Mouse (Mus musculus) embryonic fibroblast, embryonic 13.5 days (primary cell): ENCODE results near the gene Raf1. TPM values are rescaled to one million over a fixed set of nuclear protein-coding genes. Genes with fewer than 3 reads are reported as not detected.
A peak's percentile ranks its signal among the peaks of the same experiment; 100 is the strongest.

Experiments used
- H3K27ac ChIP-seq: 2 replicates; pipeline ENCODE4 v1.5.1; 2012; ENCODE audit warnings: low read length, control low read depth, inconsistent platforms; ENCODE audit not compliant: insufficient read depth
- H3K4me1 ChIP-seq: 2 replicates; pipeline ENCODE4 v1.6.1; 2011; ENCODE audit warnings: low read length; ENCODE audit not compliant: control insufficient read depth, insufficient read depth
- H3K4me3 ChIP-seq: 2 replicates; pipeline ENCODE4 v1.5.1; 2011; ENCODE audit warnings: mild to moderate bottlenecking, control low read depth, low read length; ENCODE audit not compliant: insufficient read depth
- CTCF ChIP-seq: IDR thresholded peaks from 2 replicates; pipeline ENCODE4 v1.5.1; 2011; ENCODE audit warnings: mild to moderate bottlenecking, control low read depth, low read length, moderate library complexity, borderline replicate concordance; ENCODE audit not compliant: insufficient read depth
- POLR2A ChIP-seq: IDR thresholded peaks from 2 replicates; pipeline ENCODE4 v1.6.1; 2011; ENCODE audit warnings: low read depth, mild to moderate bottlenecking, control low read depth, low read length, moderate library complexity
- polyA plus RNA-seq: library from polyadenylated mRNA; stranded (reverse); fragments of >200 nt; gene quantifications from 2 replicates; pipeline ENCODE4 v1.2.4, GENCODE M21; 2011; ENCODE audit warnings: low read depth; ENCODE audit not compliant: missing spikeins, insufficient read length

Raf1 gene
- polyA plus RNA-seq, 1 experiment = 69.8 TPM

- no peak for TF ChIP-seq POLR2A
- no peak for TF ChIP-seq CTCF
- Histone ChIP-seq H3K4me3 (no peak overlapping the region), H3K4me1 (no peaks in the 10 kb centered on the region), H3K27ac (no peak overlapping the region)
Observed at GRCm38 (mm10) chr6:115684851-115685646, 8.6 kb upstream of the Raf1 start.

- no peak overlapping the region for H3K27ac ChIP-seq
- no peaks in the 10 kb centered on the region for H3K4me1 ChIP-seq
- H3K4me3 ChIP-seq = no peak overlapping the region
- TF ChIP-seq POLR2A (no peak), CTCF (no peak)
Observed at GRCm38 (mm10) chr6:115684271-115684670, 7.8 kb upstream of the Raf1 start.

DNA sequence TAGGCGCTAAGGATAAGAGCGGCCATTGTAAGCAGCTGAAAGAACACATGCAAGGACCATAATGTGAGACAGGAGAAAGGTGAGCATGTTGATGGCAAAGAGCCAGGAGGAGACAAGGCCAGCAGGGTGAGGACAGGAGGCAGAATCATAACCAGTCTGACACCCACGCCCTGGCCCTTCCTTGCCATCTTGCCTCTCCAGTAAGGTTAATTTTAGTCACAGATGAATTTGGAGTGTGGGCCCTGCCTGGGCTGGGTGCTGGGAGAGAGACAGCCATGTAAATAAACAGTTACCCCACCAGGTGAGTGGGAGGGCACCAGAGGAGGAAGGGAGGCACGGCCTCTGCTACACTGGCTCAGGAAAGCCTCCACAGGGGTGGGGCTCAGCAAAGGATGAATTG is 4.6 kb upstream of the Raf1 start:
- Histone ChIP-seq H3K4me3 (no peak overlapping the region), H3K27ac (no peak overlapping the region), H3K4me1 (no peaks in the 10 kb centered on the region)
- no peak for TF ChIP-seq POLR2A
- TF ChIP-seq CTCF = no peak

DNA sequence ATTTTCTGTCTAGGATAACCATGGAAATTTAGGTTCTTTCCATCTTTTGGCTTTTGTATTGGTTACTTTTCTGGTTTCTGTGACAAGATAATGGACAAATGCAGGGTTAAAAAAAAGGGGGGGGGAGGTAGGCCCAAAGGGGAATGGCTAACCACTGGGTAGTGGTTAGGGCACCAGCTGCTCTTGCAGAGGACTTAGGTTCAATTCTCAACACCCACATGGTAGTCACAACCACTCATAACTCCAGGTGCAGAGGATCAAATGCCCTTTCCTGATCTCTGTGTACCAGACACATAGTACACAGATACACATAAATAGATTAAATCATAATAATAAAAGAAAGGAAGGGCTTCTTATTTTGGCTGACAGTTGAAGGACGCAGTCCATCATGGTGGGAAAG is 1.6 kb upstream of the Raf1 start:
- Histone ChIP-seq H3K4me3 (no peak overlapping the region), H3K4me1 (peaks cover 4% of the 10 kb centered on the region; the same call in 1 of the 2 replicates), H3K27ac (no peak overlapping the region)
- no peak for TF ChIP-seq POLR2A
- TF ChIP-seq CTCF = no peak

- Histone ChIP-seq H3K27ac (no peak overlapping the region), H3K4me1 (peaks cover 4% of the 10 kb centered on the region; the same call in 1 of the 2 replicates), H3K4me3 (no peak overlapping the region)
- peak; percentile 5 for TF ChIP-seq POLR2A
- no peak for TF ChIP-seq CTCF
Observed at GRCm38 (mm10) chr6:115677441-115677840, 1.0 kb upstream of the Raf1 start.

DNA sequence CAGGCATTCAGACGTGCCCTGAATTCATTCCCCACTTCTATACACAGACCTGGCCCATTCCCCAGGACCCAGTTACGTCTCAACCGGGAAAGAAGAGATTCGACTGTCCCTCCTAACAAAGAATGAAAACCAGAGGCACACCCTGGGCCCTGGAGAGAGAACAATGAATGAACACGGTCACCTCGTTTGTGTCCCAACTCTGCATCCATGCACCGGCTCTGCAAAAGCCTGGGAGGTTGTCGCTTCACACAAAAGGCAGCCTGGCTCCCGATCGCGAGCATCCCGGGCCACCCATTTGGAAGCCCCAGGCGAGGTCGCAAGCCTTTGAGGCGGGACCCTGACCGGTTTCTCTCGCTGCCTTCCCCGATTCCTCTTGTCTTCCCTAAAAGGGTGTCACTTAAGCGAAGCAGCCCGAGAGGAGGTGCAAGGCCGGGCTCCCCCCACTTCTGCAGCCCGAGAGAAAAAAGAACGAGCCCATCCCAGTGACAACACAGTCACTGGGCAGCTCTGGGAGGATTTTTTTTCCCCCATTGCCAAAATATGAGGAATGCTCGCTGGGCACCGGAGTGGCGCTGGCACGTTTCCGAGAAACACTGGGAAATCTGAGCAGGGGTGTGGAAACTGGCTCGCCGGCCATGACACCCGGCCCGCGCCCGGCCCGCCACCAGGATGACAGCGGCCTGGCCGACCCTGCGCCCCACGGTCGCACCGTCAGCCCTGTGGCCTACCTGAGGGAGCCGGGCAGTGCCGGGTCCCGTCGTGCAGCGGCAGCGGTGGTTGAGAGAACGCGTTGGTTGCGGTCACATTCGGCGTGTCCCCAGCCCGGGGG is 713 bp downstream of the Raf1 start:
- Histone ChIP-seq H3K4me1 (peaks cover 4% of the 10 kb centered on the region; the same call in 1 of the 2 replicates), H3K27ac (peak overlapping the region; percentile 90), H3K4me3 (peak overlapping the region; percentile 89)
- TF ChIP-seq CTCF (no peak), POLR2A (peak; percentile 54; the same call in 1 of the 2 replicates)

- peaks cover 4% of the 10 kb centered on the region; the same call in 1 of the 2 replicates for H3K4me1 ChIP-seq
- peak overlapping the region; percentile 89 for H3K4me3 ChIP-seq
- peak overlapping the region; percentile 90; the same call in 1 of the 2 replicates for H3K27ac ChIP-seq
- no peak for TF ChIP-seq POLR2A
- no peak for TF ChIP-seq CTCF
Observed at GRCm38 (mm10) chr6:115675166-115675507, 1.3 kb downstream of the Raf1 start.

DNA sequence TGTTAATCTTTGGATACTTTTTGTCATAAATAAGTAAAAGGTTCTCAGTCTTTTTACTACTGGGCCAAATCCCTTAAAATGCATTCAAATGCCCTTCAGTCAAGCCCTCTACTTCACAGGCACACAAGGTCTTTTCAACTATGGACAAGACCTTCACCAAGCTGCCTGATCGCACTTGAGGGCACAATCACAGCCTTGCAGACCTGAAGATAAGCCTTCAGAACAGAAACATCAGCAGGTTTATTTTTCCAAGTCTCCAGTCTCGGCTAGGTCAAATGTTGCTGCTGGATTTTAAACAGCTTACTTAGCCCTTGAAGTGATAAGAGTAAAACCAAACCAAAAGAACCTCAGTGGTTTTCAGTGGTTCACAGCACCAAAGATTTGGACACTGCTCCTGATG is 2.1 kb downstream of the Raf1 start:
- Histone ChIP-seq H3K4me3 (peak overlapping the region; percentile 89), H3K27ac (no peak overlapping the region), H3K4me1 (peaks cover 4% of the 10 kb centered on the region; the same call in 1 of the 2 replicates)
- TF ChIP-seq POLR2A (no peak), CTCF (no peak)

DNA sequence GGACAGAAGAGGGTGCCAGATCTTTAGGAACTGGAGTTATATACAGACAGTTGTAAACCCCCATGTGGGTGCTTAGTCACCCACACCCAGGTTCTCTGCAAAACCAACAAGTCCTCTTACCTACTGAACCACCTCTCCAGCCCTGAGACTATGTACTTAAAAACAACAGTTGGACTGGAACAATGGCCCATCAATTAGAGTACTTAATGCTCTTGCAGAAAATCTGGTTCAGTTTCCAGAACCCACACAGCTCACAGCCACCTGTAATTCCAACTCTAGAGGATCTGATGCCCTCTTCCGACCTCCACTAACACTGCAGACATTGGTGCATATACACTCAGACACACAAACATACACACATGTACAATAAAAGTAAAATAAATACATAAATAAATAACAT is 3.7 kb downstream of the Raf1 start:
- no peak for TF ChIP-seq CTCF
- TF ChIP-seq POLR2A = no peak
- Histone ChIP-seq H3K27ac (no peak overlapping the region), H3K4me1 (peaks cover 4% of the 10 kb centered on the region; the same call in 1 of the 2 replicates), H3K4me3 (no peak overlapping the region)

- Histone ChIP-seq H3K4me3 (no peak overlapping the region), H3K27ac (no peak overlapping the region), H3K4me1 (peaks cover 4% of the 10 kb centered on the region; the same call in 1 of the 2 replicates)
- no peak for TF ChIP-seq CTCF
Observed at GRCm38 (mm10) chr6:115666641-115667040, 9.8 kb downstream of the Raf1 start.
